Mouse (Mus musculus) midbrain, embryonic 11.5 days (tissue): Measurements from ENCODE around the gene Gpr35. TPM values are rescaled to one million over a fixed set of nuclear protein-coding genes. Genes with fewer than 3 reads are reported as not detected.
A peak's percentile ranks its signal among the peaks of the same experiment; 100 is the strongest.

Experiments
- ATAC-seq: fragments of 200-750 bp; cut with Nextera tagmentation; 2 replicates; pipeline ENCODE4 v1.8.0; 2017; ENCODE audit warnings: moderate TSS enrichment, moderate library complexity; ENCODE audit not compliant: low FRiP score
- DNase-seq: peaks from one replicate; pipeline ENCODE4 v3.0.0; 2015; ENCODE audit warnings: low spot score; ENCODE audit errors: missing footprints
- H3K27ac ChIP-seq: fragments of 300-500 bp; sonication (generic); 2 replicates; pipeline ENCODE4 v1.5.1; 2014; ENCODE audit warnings: low read depth, low read length
- H3K27me3 ChIP-seq: fragments of 300-500 bp; sonication (generic); 2 replicates; pipeline ENCODE4 v1.6.1; 2014; ENCODE audit warnings: mild to moderate bottlenecking, low read length, moderate library complexity, mixed read lengths; ENCODE audit not compliant: control insufficient read depth, insufficient read depth
- H3K36me3 ChIP-seq: fragments of 300-500 bp; sonication (generic); 2 replicates; pipeline ENCODE4 v1.6.1; 2014; ENCODE audit warnings: mild to moderate bottlenecking, low read length, moderate library complexity, mixed read lengths; ENCODE audit not compliant: control insufficient read depth, insufficient read depth
- H3K4me1 ChIP-seq: fragments of 300-500 bp; sonication (generic); 2 replicates; pipeline ENCODE4 v1.6.1; 2014; ENCODE audit warnings: low read length; ENCODE audit not compliant: control insufficient read depth, insufficient read depth
- H3K4me2 ChIP-seq: fragments of 300-500 bp; sonication (generic); 2 replicates; pipeline ENCODE4 v1.6.1; 2014; ENCODE audit warnings: mild to moderate bottlenecking, moderate library complexity
- H3K4me3 ChIP-seq: fragments of 300-500 bp; sonication (generic); 2 replicates; pipeline ENCODE4 v1.5.1; 2014; ENCODE audit warnings: low read depth, low read length
- H3K9ac ChIP-seq: fragments of 300-500 bp; sonication (generic); 2 replicates; pipeline ENCODE4 v1.6.1; 2014; ENCODE audit warnings: low read length
- H3K9me3 ChIP-seq: fragments of 300-500 bp; sonication (generic); 2 replicates; pipeline ENCODE4 v1.6.1; 2016; ENCODE audit warnings: low read length; ENCODE audit not compliant: control insufficient read depth
- WGBS: fragments of 180-500 bp; shearing (Covaris S2); extraction: QIAGEN DNeasy Blood & Tissue Kit; methylation state at CpG from one replicate; pipeline ENCODE4 v1.1.7; 2014; 5-methylcytosine and 5-hydroxymethylcytosine counted together
- polyA plus RNA-seq: library from polyadenylated mRNA; unstranded; fragments of >200 nt; fragmentation: Nextera tagmentation; extraction: Ambion mirVana; gene quantifications from 2 replicates; pipeline ENCODE4 v1.2.1, GENCODE M21; 2014

Gene Gpr35
- polyA plus RNA-seq, 1 experiment from 2014 or later: not detected

DNA sequence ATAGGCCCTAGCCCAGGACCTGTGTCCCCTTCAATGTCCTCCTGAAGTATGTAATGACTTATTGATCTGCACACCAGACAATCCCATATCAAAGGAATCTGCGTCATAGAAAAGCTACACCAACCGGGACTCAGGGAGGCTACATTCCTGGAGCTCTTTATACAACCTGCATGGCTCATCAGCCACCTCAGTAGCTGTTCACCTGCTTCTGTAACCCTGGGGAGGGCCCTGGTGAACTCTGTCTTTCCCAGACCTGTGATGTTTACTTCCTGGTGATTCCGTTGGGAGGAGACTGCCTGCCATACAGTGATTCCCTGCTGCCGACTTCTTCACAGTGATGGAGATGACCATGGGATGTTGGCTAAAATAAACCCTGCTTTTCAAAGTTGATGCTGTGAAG, 38.2 kb downstream of the Gpr35 start:
- Histone ChIP-seq H3K27ac (no peak overlapping the region), H3K4me1 (no peaks in the 10 kb centered on the region), H3K4me3 (no peak overlapping the region), H3K27me3 (no peaks in the 10 kb centered on the region), H3K36me3 (no peaks in the 10 kb centered on the region), H3K9ac (no peak overlapping the region), H3K9me3 (no peaks in the 10 kb centered on the region), H3K4me2 (no peak overlapping the region)
- DNase-seq: no peak
- 80% methylated on average over 4 of the region's 4 CpGs for WGBS
- no peak for ATAC-seq

DNA sequence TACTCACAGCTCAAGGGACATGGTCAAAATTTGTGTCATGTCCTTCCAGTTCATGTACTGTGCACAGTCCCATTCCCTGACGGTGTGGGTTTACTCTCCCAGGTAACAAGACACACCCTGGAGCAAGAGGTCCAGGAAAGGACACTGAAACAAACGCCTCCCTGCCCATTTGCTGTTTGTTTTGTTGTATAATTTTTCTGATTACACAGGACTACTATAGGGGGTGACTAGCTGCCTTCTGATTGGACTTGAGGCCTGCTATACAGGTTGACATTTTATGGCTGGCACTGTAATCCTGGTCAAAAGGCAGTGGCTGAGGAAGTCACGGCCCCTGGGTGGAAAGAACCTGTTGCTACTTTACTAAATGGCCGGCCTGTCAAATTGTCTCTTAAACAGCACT, 39.2 kb downstream of the Gpr35 start:
- H3K4me2 ChIP-seq: no peak overlapping the region
- 73% methylated on average over 4 of the region's 4 CpGs for WGBS
- H3K4me1 ChIP-seq: no peaks in the 10 kb centered on the region
- no peak overlapping the region for H3K4me3 ChIP-seq
- no peak overlapping the region for H3K9ac ChIP-seq
- DNase-seq: no peak
- H3K9me3 ChIP-seq: no peaks in the 10 kb centered on the region
- H3K27me3 ChIP-seq: no peaks in the 10 kb centered on the region
- ATAC-seq: no peak
- no peaks in the 10 kb centered on the region for H3K36me3 ChIP-seq
- H3K27ac ChIP-seq: no peak overlapping the region

DNA sequence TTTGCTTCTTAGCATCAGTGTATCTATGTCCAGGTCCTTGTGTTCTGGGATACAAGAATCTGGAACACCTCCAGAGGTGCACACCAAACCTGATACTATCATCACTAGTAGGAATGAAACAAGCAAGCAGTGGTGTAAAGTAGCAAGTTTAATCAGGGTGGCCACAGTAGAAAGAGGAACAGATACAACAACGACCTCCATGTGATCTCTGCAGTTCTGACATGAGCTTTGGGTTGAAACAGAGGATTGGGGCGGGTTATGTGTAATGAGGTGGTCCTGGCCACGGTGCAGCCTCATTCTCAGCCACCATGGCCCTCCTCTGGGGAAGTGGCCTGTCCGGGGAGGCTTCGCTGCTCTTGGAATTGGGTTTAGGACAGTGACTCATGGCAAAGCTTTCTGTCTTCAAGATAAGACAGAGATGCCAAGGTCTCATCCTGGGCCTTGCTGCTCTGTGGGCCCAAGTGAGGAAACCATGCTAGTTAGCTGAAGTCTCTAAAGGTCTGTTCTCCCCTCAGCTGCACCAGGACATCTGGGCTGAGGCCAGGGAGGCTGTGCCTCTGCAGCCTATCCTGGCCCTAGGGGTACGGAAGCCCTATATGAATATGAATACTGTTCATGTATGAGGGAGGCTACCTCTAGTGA, 41.7 kb downstream of the Gpr35 start:
- Histone ChIP-seq H3K4me2 (no peak overlapping the region), H3K36me3 (no peaks in the 10 kb centered on the region), H3K4me3 (no peak overlapping the region), H3K27me3 (no peaks in the 10 kb centered on the region), H3K9ac (no peak overlapping the region), H3K4me1 (no peaks in the 10 kb centered on the region), H3K9me3 (no peaks in the 10 kb centered on the region), H3K27ac (no peak overlapping the region)
- 79% methylated on average over 6 of the region's 6 CpGs for WGBS
- ATAC-seq (no peak), DNase-seq (peak; percentile 39)

DNA sequence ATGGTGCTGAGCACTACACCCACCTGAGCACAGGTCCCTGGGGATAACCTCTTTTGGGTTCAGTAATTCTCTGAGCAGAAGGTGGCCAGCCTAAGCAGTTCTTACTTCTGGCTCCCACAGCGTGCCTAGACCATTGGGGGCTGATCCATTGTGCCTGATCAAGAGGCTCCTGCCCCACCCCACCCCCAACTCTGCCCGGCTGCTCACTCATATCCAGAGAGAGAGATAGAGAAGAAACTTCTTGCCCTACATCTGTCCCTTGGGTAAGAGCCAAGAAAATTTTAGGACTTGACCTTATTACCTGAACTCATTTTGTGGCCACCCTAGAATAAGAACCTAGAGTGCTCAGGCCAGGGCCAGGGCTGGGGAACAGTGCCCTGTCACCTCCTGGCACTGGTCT, 42.2 kb downstream of the Gpr35 start:
- ATAC-seq: no peak

DNA sequence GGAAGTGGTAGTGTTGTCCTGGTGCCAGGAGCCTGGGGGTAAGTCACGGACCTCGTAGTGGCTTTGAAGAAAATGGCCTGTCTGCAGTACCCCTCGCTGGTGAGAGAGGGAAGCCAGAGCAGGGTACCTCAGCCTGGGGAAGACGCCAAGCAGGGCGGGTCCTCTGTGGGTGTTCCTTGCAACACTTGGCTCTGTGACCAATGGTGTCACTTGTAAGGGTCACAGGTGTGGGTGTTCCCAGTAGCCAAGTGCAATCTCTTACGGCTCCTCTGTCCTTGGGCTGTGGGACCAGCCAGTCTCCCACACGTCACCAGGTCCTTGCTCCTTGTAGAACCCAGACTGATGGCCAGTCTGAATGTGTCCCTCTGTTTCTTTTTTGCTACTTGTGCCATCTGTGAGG, 55.4 kb downstream of the Gpr35 start, which contains the start of gene Aqp12:
Gene Aqp12, plus strand, starts transcription at position 274 of the 400 bp plus-strand sequence.
- 74% methylated on average over 7 of the region's 7 CpGs for WGBS

More for the DNA sequence above, 42.2 kb downstream of the Gpr35 start:
- no peaks in the 10 kb centered on the region for H3K9me3 ChIP-seq
- H3K4me1 ChIP-seq: no peaks in the 10 kb centered on the region
- H3K27ac ChIP-seq: no peak overlapping the region
- H3K4me2 ChIP-seq: no peak overlapping the region
- no peak overlapping the region for H3K9ac ChIP-seq
- H3K27me3 ChIP-seq: no peaks in the 10 kb centered on the region
- no peak overlapping the region for H3K4me3 ChIP-seq
- DNase-seq: peak; percentile 37
- no peaks in the 10 kb centered on the region for H3K36me3 ChIP-seq
- WGBS: 76% methylated on average over 2 of the region's 2 CpGs

DNA sequence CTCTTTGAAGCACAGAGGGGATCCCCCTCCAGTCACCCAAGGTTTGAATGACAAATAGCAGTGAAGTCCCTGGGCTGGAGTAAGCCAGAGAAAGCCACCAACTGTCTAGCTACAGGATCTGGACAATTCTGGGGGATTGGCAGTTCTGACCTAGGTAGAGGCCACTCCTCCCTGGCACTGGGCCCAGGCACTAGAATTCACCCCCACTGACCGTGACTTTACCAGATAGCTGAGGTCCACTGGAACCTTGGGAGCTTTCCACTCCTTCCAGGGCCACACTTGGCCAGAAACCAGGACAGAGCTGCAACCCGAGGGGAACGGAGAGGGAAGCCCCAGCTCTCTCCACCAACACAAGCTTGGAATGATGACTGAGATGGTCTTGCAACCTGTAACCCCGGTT, 58.5 kb downstream of the Gpr35 start:
- 76% methylated on average over 4 of the region's 4 CpGs for WGBS
- no peak for DNase-seq
- no peak overlapping the region for H3K4me3 ChIP-seq

More for the DNA sequence above, 55.4 kb downstream of the Gpr35 start, which contains the start of gene Aqp12:
- ATAC-seq (no peak), DNase-seq (no peak)
- no peak within 1 kb of the TSS for H3K9ac ChIP-seq
- no peak within 1 kb of the TSS for H3K27ac ChIP-seq
- no peaks in the 10 kb centered on the region for H3K27me3 ChIP-seq
- H3K36me3 ChIP-seq: no peaks in the 10 kb centered on the region
- H3K4me1 ChIP-seq: no peaks in the 10 kb centered on the region
- no peak within 1 kb of the TSS for H3K4me3 ChIP-seq
- no peaks in the 10 kb centered on the region for H3K9me3 ChIP-seq
- no peak within 1 kb of the TSS for H3K4me2 ChIP-seq

DNA sequence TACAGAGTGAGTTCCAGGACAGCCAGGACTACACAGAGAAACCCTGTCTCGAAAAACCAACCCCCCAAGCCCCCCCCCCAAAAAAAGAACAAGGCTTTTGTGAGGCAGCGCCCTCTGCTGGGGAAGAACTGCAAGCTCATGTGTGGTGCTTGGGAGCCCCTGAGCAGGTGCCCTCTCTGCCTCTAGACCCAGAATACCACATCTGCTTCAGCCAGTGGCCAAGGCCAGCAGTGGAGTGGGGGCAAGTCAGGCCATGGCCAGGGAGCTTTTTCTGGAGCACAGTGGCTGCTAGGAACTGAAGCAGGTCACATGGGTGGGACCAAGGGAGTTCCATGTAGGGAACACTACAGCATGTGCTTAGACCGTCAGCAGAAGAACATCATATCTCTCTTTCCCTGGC, 60.1 kb downstream of the Gpr35 start:
- Histone ChIP-seq H3K4me1 (no peaks in the 10 kb centered on the region), H3K9ac (no peak overlapping the region), H3K4me2 (no peak overlapping the region), H3K27me3 (no peaks in the 10 kb centered on the region), H3K4me3 (no peak overlapping the region), H3K27ac (no peak overlapping the region), H3K36me3 (no peaks in the 10 kb centered on the region), H3K9me3 (no peaks in the 10 kb centered on the region)
- 40% methylated on average over 3 of the region's 3 CpGs for WGBS
- ATAC-seq (no peak), DNase-seq (peak; percentile 84)

More for the DNA sequence above, 58.5 kb downstream of the Gpr35 start:
- Histone ChIP-seq H3K27ac (no peak overlapping the region), H3K4me2 (no peak overlapping the region), H3K36me3 (no peaks in the 10 kb centered on the region), H3K9me3 (no peaks in the 10 kb centered on the region), H3K9ac (no peak overlapping the region), H3K27me3 (no peaks in the 10 kb centered on the region), H3K4me1 (no peaks in the 10 kb centered on the region)
- ATAC-seq: no peak

DNA sequence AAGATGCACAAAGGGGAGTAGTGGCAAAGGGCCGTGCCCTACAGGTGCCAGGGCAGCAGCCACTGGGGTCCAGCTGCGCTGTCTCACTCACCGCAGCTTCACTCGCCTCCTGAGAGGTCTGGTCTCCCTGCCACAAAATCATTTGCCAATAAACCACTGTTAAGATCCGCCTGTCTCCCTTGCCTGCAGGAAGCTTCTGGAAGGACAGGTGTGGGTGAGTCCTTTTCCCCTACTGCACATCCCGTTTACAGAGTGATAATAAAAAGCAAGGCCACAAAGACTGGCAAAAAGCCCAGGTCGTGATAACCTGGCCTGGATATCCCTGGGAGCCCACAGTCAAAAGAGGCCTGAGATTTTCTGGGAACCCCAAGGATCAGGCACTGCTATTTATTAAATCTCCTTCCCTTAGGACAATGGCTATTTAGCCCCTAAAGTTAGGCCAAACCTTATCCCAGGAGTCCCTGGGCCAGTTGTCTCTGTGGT, 61.5 kb downstream of the Gpr35 start:
- no peak overlapping the region for H3K4me3 ChIP-seq
- DNase-seq: no peak

DNA sequence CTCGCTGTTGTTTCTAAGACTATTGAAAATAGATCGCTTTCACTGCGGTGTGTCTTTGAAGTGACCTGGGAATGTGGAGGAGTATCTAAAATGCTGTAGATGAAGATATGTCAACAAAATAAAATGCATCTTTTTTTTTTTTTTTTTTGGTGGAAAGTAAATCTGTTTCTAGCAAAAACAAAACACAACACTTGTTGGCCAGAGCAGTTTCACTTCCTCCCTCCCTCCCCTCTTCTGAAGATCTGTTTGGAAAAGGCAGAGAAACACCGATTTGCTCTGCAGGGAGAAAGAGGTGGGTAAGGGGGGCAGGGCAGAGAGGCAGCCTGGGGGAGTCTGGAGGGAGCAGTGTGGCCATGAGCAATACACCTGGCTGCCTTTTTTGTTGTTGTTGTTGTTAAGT, 62.7 kb downstream of the Gpr35 start:
- no peaks in the 10 kb centered on the region for H3K9me3 ChIP-seq
- H3K27ac ChIP-seq: no peak overlapping the region
- H3K9ac ChIP-seq: no peak overlapping the region
- no peak overlapping the region for H3K4me2 ChIP-seq
- H3K4me1 ChIP-seq: no peaks in the 10 kb centered on the region
- DNase-seq (no peak), ATAC-seq (no peak)
- no peaks in the 10 kb centered on the region for H3K36me3 ChIP-seq
- WGBS: 77% methylated on average over 4 of the region's 4 CpGs
- no peaks in the 10 kb centered on the region for H3K27me3 ChIP-seq
- no peak overlapping the region for H3K4me3 ChIP-seq

More for the DNA sequence above, 61.5 kb downstream of the Gpr35 start:
- Histone ChIP-seq H3K9me3 (no peaks in the 10 kb centered on the region), H3K4me1 (no peaks in the 10 kb centered on the region), H3K9ac (no peak overlapping the region), H3K27me3 (no peaks in the 10 kb centered on the region), H3K27ac (no peak overlapping the region), H3K4me2 (no peak overlapping the region), H3K36me3 (no peaks in the 10 kb centered on the region)
- 80% methylated on average over 7 of the region's 7 CpGs for WGBS
- ATAC-seq: no peak
